In the genomic region with DNA sequence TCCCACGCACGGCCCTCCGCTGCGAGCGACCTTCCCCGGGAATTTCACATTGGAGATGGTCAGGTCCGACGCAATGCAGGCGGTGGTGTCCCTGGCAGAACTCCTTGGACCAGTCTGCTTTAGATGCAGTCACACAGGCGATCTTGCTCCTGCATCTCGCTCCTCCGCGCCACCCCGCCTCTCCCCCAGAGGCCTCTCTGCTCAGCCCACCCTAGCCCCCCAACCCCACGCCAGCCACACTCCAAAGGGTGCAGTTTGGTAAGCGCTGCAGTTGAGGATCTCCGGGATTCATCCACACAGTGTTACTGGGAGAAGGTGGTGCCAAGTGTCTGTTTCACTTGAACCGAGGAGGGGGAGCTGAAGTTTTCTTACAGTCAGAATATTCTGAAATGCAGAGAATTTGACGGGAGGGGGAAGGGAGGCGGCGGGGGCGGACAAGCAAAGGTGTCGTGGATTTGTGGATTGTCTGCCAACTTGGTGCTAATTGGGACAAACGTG, we compare ENCODE assay signal across 8 mouse cellular contexts. TPM values are rescaled to one million over a fixed set of nuclear protein-coding genes. Genes with fewer than 3 reads are reported as not detected.
DNase-seq lines count a peak whose midpoint lies in the region; ATAC-seq and TF ChIP-seq lines count a peak whose summit lies in the region.

No protein-coding gene starts in this region.

- peak; percentile 49 for DNase-seq in testis, postnatal 10 days (ENCODE audit: low spot score)
- no peak for DNase-seq in testis, postnatal 14 days (ENCODE audit: low spot score)
- peak; percentile 95 for DNase-seq in midbrain, embryonic 11.5 days (ENCODE audit: low spot score, missing footprints)
- DNase-seq in lung, postnatal 36 days: no peak
- DNase-seq in T-cell, adult 2 months (ENCODE audit: low spot score): no peak

- H3K36me3 ChIP-seq in embryonic facial prominence, embryonic 13.5 days: no peaks in the 10 kb centered on the region
- no peaks in the 10 kb centered on the region for H3K36me3 ChIP-seq in intestine, postnatal 0 days (ENCODE audit: control insufficient read depth, insufficient read depth)
- no peaks in the 10 kb centered on the region for H3K36me3 ChIP-seq in midbrain, embryonic 11.5 days (ENCODE audit: control insufficient read depth, insufficient read depth, low read length)

- no peak for TF ChIP-seq CTCF in intestine, postnatal 0 days (IDR thresholded peaks at IDR 0.05; ENCODE audit: low read depth)

- H3K9me3 ChIP-seq in embryonic facial prominence, embryonic 13.5 days: no peaks in the 10 kb centered on the region
- no peaks in the 10 kb centered on the region for H3K9me3 ChIP-seq in intestine, postnatal 0 days (ENCODE audit: control insufficient read depth)
- no peaks in the 10 kb centered on the region for H3K9me3 ChIP-seq in midbrain, embryonic 11.5 days (ENCODE audit: control insufficient read depth, low read length)

- WGBS in embryonic facial prominence, embryonic 13.5 days: 1% methylated on average over 23 of the region's 24 CpGs
- WGBS in intestine, postnatal 0 days: under 1% methylated on average over 24 of the region's 24 CpGs
- under 1% methylated on average over 24 of the region's 24 CpGs for WGBS in midbrain, embryonic 11.5 days

- ATAC-seq in embryonic facial prominence, embryonic 13.5 days (ENCODE audit: insufficient number of reproducible peaks, insufficient read depth, low FRiP score, low TSS enrichment, low read depth): no peak
- no peak for ATAC-seq in intestine, postnatal 0 days
- peak; percentile 49 for ATAC-seq in midbrain, embryonic 11.5 days (ENCODE audit: low FRiP score)
- ATAC-seq in erythroblast, adult 5-6 weeks (replicated peaks; ENCODE audit: low FRiP score, poor library complexity, severe bottlenecking): no peak

- H3K27me3 ChIP-seq in embryonic facial prominence, embryonic 13.5 days: peaks cover 76% of the 10 kb centered on the region
- peaks cover 69% of the 10 kb centered on the region for H3K27me3 ChIP-seq in intestine, postnatal 0 days (replicated peaks; ENCODE audit: control insufficient read depth, insufficient read depth, low read length)
- peaks cover 54% of the 10 kb centered on the region for H3K27me3 ChIP-seq in midbrain, embryonic 11.5 days (ENCODE audit: control insufficient read depth, insufficient read depth, low read length)

- H3K9ac ChIP-seq in embryonic facial prominence, embryonic 13.5 days: peak overlapping the region; percentile 66
- no peak overlapping the region for H3K9ac ChIP-seq in intestine, postnatal 0 days (ENCODE audit: low read depth, low read length)
- H3K9ac ChIP-seq in midbrain, embryonic 11.5 days (ENCODE audit: low read length): peak overlapping the region; percentile 57

- H3K4me3 ChIP-seq in embryonic facial prominence, embryonic 13.5 days: peak overlapping the region; percentile 55
- peak overlapping the region; percentile 42 for H3K4me3 ChIP-seq in intestine, postnatal 0 days (ENCODE audit: low read depth, low read length)
- H3K4me3 ChIP-seq in midbrain, embryonic 11.5 days (ENCODE audit: low read depth, low read length): peak overlapping the region; percentile 44

- no peak overlapping the region for H3K27ac ChIP-seq in embryonic facial prominence, embryonic 13.5 days
- no peak overlapping the region for H3K27ac ChIP-seq in intestine, postnatal 0 days (ENCODE audit: low read depth, low read length)
- H3K27ac ChIP-seq in midbrain, embryonic 11.5 days (ENCODE audit: low read depth, low read length): no peak overlapping the region

- H3K4me1 ChIP-seq in embryonic facial prominence, embryonic 13.5 days: peaks cover 25% of the 10 kb centered on the region
- H3K4me1 ChIP-seq in intestine, postnatal 0 days (replicated peaks; ENCODE audit: control insufficient read depth, insufficient read depth, low read length): 0 out of 2 replicates have a peak, but pooled peaks cover 5% of the 10 kb centered on the region
- H3K4me1 ChIP-seq in midbrain, embryonic 11.5 days (ENCODE audit: control insufficient read depth, insufficient read depth, low read length): peaks cover 18% of the 10 kb centered on the region

- H3K4me2 ChIP-seq in embryonic facial prominence, embryonic 13.5 days: peak overlapping the region; percentile 98
- peak overlapping the region; percentile 73 for H3K4me2 ChIP-seq in intestine, postnatal 0 days (replicated peaks; ENCODE audit: low read depth)
- peak overlapping the region; percentile 99 for H3K4me2 ChIP-seq in midbrain, embryonic 11.5 days

RNA-seq across cellular contexts. Expression of a gene that starts 1.1 kb away (rescaled TPM):
- polyA plus RNA-seq in embryonic facial prominence, embryonic 13.5 days (2015; fragmentation: Nextera tagmentation; extraction: Ambion mirVana): 4.3 TPM in 2 replicates
- 0.10 and 0.16 TPM in 2 replicates for polyA plus RNA-seq in intestine, postnatal 0 days (2015; fragmentation: Nextera tagmentation; extraction: Ambion mirVana)
- polyA plus RNA-seq in midbrain, embryonic 11.5 days (2014; fragmentation: Nextera tagmentation; extraction: Ambion mirVana): 0.66 and 0.74 TPM in 2 replicates
- total RNA-seq in erythroblast, adult 5-6 weeks (2015; ENCODE audit: low replicate concordance): not detected in 2 replicates
- 0.17 TPM in 1 of 2 replicates, not detected in the other for total RNA-seq in erythroblast, adult 5-6 weeks (2017; ENCODE audit: low replicate concordance)

Comparison
In these comparisons a context has a peak if more than half of its experiments do, and no peak if none do; other contexts are left out.
1. DNase-seq: peak in testis, postnatal 10 days (single experiment) and midbrain, embryonic 11.5 days (single experiment); none in testis, postnatal 14 days (single experiment), lung, postnatal 36 days (single experiment) and T-cell, adult 2 months (single experiment).
2. Peak in every context shown above with its lines, with median percentiles within 50 percentile points of each other: H3K4me2 ChIP-seq and H3K4me3 ChIP-seq.